Mouse (Mus musculus) MEL (cell line): ENCODE results near the gene Gm5868. TPM values are rescaled to one million over a fixed set of nuclear protein-coding genes. Genes with fewer than 3 reads are reported as not detected.
"Not testable (repeated sequence)": the region's sequence is repeated elsewhere in the genome, so short reads cannot be mapped to it uniquely, and the experiment has no call there.

Experiments used
- DNase-seq: peaks from one replicate; pipeline ENCODE4 v3.0.0; 2011; ENCODE audit warnings: low read depth, low spot score
- H3K27ac ChIP-seq: 2 replicates; pipeline ENCODE4 v1.5.1; 2012; ENCODE audit warnings: low read depth, mild to moderate bottlenecking, control low read depth, low read length, moderate library complexity; ENCODE audit not compliant: control insufficient read depth
- H3K27me3 ChIP-seq, 2 experiments: fragments of 150-350 bp in 1 of 2; sonication (generic) in 1 of 2; 2 replicates each; pipeline ENCODE4 v1.6.1; 2012; ENCODE audit warnings: low read length in 2 of 2, mild to moderate bottlenecking in 2 of 2, improper control_type of control experiment in 1 of 2, moderate library complexity in 1 of 2; ENCODE audit not compliant: insufficient read depth in 2 of 2, control insufficient read depth in 1 of 2
- H3K36me3 ChIP-seq, 2 experiments: 2 replicates each; pipeline ENCODE4 v1.6.1; 2012 to 2014; ENCODE audit warnings: low read length in 2 of 2, improper control_type of control experiment in 1 of 2, inconsistent platforms in 1 of 2, mild to moderate bottlenecking in 1 of 2; ENCODE audit not compliant: insufficient read depth in 2 of 2, control insufficient read depth in 1 of 2
- H3K4me1 ChIP-seq, 2 experiments: fragments of 150-350 bp in 1 of 2; sonication (generic) in 1 of 2; 2 replicates each; pipeline ENCODE4 v1.6.1; 2012; ENCODE audit warnings: low read length in 2 of 2, improper control_type of control experiment in 1 of 2, mild to moderate bottlenecking in 1 of 2; ENCODE audit not compliant: insufficient read depth in 2 of 2, control insufficient read depth in 1 of 2
- H3K4me3 ChIP-seq, 2 experiments: fragments of 150-350 bp in 1 of 2; sonication (generic) in 1 of 2; 2 replicates each; pipeline ENCODE4 v1.5.1; 2012; ENCODE audit warnings: low read depth in 2 of 2, low read length in 2 of 2, mild to moderate bottlenecking in 2 of 2, moderate library complexity in 2 of 2, control low read depth in 1 of 2, improper control_type of control experiment in 1 of 2; ENCODE audit not compliant: control insufficient read depth in 1 of 2, insufficient read depth in 1 of 2
- H3K79me2 ChIP-seq: 2 replicates; pipeline ENCODE4 v1.6.1; 2012; ENCODE audit warnings: mild to moderate bottlenecking, low read length, moderate library complexity; ENCODE audit not compliant: control insufficient read depth, poor library complexity, insufficient read depth
- H3K9ac ChIP-seq: 2 replicates; pipeline ENCODE4 v1.6.1; 2012; ENCODE audit warnings: low read depth, mild to moderate bottlenecking, control low read depth, low read length, moderate library complexity; ENCODE audit not compliant: control insufficient read depth, poor library complexity, severe bottlenecking
- H3K9me3 ChIP-seq: fragments of 150-350 bp; sonication (generic); replicated peaks from 2 replicates; pipeline ENCODE4 v1.6.1; 2012; ENCODE audit warnings: mild to moderate bottlenecking, low read length, improper control_type of control experiment, moderate library complexity; ENCODE audit not compliant: insufficient read depth
- EP300 ChIP-seq, 2 experiments: IDR thresholded peaks; 2 replicates each; pipeline ENCODE4 v1.6.1; 2011; ENCODE audit warnings: improper control_type of control experiment in 2 of 2, low read length in 2 of 2, low read depth in 1 of 2, mild to moderate bottlenecking in 1 of 2
- ETS1 ChIP-seq: IDR thresholded peaks from 2 replicates; pipeline ENCODE4 v1.6.1; 2012; ENCODE audit warnings: low read depth, mild to moderate bottlenecking, inconsistent platforms, low read length, improper control_type of control experiment, moderate library complexity
- GABPA ChIP-seq: IDR thresholded peaks from 2 replicates; pipeline ENCODE4 v1.6.1; 2012; ENCODE audit warnings: low read depth, mild to moderate bottlenecking, inconsistent platforms, low read length, improper control_type of control experiment, moderate library complexity
- GATA1 ChIP-seq: IDR thresholded peaks from 2 replicates; pipeline ENCODE4 v1.6.1; 2011; ENCODE audit warnings: low read depth, low read length, improper control_type of control experiment
- HCFC1 ChIP-seq: IDR thresholded peaks from 2 replicates; pipeline ENCODE4 v1.6.1; 2012; ENCODE audit warnings: low read depth, mild to moderate bottlenecking, inconsistent platforms, low read length, improper control_type of control experiment, moderate library complexity
- MAFK ChIP-seq: IDR thresholded peaks from 2 replicates; pipeline ENCODE4 v1.6.1; 2011; ENCODE audit warnings: low read depth, mild to moderate bottlenecking, low read length, improper control_type of control experiment, borderline replicate concordance
- MAX ChIP-seq: IDR thresholded peaks from 2 replicates; pipeline ENCODE4 v1.6.1; 2011; ENCODE audit warnings: low read length, improper control_type of control experiment
- MEF2A ChIP-seq: IDR thresholded peaks from 2 replicates; pipeline ENCODE4 v1.6.1; 2014; ENCODE audit warnings: low read depth, mild to moderate bottlenecking, inconsistent platforms, low read length, improper control_type of control experiment; ENCODE audit not compliant: poor library complexity, insufficient replicate concordance, severe bottlenecking; ENCODE audit errors: extremely low read depth
- MYB ChIP-seq: IDR thresholded peaks from 2 replicates; pipeline ENCODE4 v1.6.1; 2011; ENCODE audit warnings: mild to moderate bottlenecking, low read depth, low read length, improper control_type of control experiment
- NELFE ChIP-seq: IDR thresholded peaks from 2 replicates; pipeline ENCODE4 v1.6.1; 2011; ENCODE audit warnings: low read depth, low read length, improper control_type of control experiment
- NRF1 ChIP-seq: IDR thresholded peaks from 2 replicates; pipeline ENCODE4 v1.6.1; 2014; ENCODE audit warnings: low read depth, mild to moderate bottlenecking, inconsistent platforms, low read length, improper control_type of control experiment, moderate library complexity; ENCODE audit not compliant: poor library complexity, insufficient read depth, severe bottlenecking
- POLR2A ChIP-seq, 2 experiments: IDR thresholded peaks; 2 replicates each; pipeline ENCODE4 v1.6.1; 2011 to 2012; ENCODE audit warnings: low read length in 2 of 2, mild to moderate bottlenecking in 2 of 2, control low read depth in 1 of 2, improper control_type of control experiment in 1 of 2, low read depth in 1 of 2, moderate library complexity in 1 of 2; ENCODE audit not compliant: control insufficient read depth in 1 of 2, insufficient read depth in 1 of 2, poor library complexity in 1 of 2
- SIN3A ChIP-seq: IDR thresholded peaks from 2 replicates; pipeline ENCODE4 v1.6.1; 2012; ENCODE audit warnings: low read length, improper control_type of control experiment, inconsistent platforms
- TAL1 ChIP-seq: IDR thresholded peaks from 2 replicates; pipeline ENCODE4 v1.6.1; 2012; ENCODE audit warnings: mild to moderate bottlenecking, inconsistent platforms, low read length, moderate library complexity, mixed read lengths
- TCF12 ChIP-seq: IDR thresholded peaks from 2 replicates; pipeline ENCODE4 v1.6.1; 2014; ENCODE audit warnings: low read depth, mild to moderate bottlenecking, inconsistent platforms, low read length, improper control_type of control experiment, moderate library complexity
- USF1 ChIP-seq: IDR thresholded peaks from 2 replicates; pipeline ENCODE4 v1.6.1; 2014; ENCODE audit warnings: low read depth, mild to moderate bottlenecking, inconsistent platforms, low read length, improper control_type of control experiment, moderate library complexity
- ZKSCAN1 ChIP-seq: IDR thresholded peaks from 2 replicates; pipeline ENCODE4 v1.6.1; 2012; ENCODE audit warnings: low read depth, mild to moderate bottlenecking, inconsistent platforms, low read length, improper control_type of control experiment, moderate library complexity
- ZNF384 ChIP-seq: IDR thresholded peaks from 2 replicates; pipeline ENCODE4 v1.6.1; 2012; ENCODE audit warnings: low read depth, mild to moderate bottlenecking, inconsistent platforms, low read length, improper control_type of control experiment
- polyA plus RNA-seq, 2 experiments: library from polyadenylated mRNA; stranded (reverse) in 1 of 2; unstranded in 1 of 2; fragments of >175 nt in 1 of 2; fragments of >200 nt in 1 of 2; gene quantifications; 2 replicates each; pipeline versions ENCODE4 v1.2.1 to v1.2.4; 2012; ENCODE audit warnings: low replicate concordance in 2 of 2, low read depth in 1 of 2; ENCODE audit not compliant: insufficient read length in 2 of 2, insufficient read depth in 1 of 2, missing spikeins in 1 of 2
- total RNA-seq: library from RNA; depleted of rRNA; stranded (reverse); fragments of 300-350 nt; gene quantifications from 2 replicates; pipeline ENCODE4 v1.2.3, GENCODE M21; 2012

The Gm5868 gene
- total and polyA plus RNA-seq, 3 experiments = not detected

- no peak overlapping the region for H3K9ac ChIP-seq
- no peaks in the 10 kb centered on the region for H3K27me3 ChIP-seq
- H3K9me3 ChIP-seq = no peaks in the 10 kb centered on the region
- H3K79me2 ChIP-seq = no peaks in the 10 kb centered on the region
- H3K36me3 ChIP-seq = peaks cover 0 to 7% of the 10 kb centered on the region in 2 experiments; a peak in 2 of 4 replicates
- no peak overlapping the region for H3K27ac ChIP-seq
- no peak for DNase-seq
- TF ChIP-seq MEF2A (no peak), NRF1 (no peak), SIN3A (no peak), MAFK (no peak), MAX (no peak), USF1 (no peak), GABPA (no peak), POLR2A (IDR thresholded peaks at IDR 0.05; ENCODE audit: control insufficient read depth in 1 of 2, insufficient read depth in 1 of 2, low read depth in 1 of 2, low read length in 2 of 2, poor library complexity in 1 of 2) (no peak), TAL1 (no peak), TCF12 (no peak), NELFE (no peak), ZNF384 (no peak), HCFC1 (no peak), MYB (no peak), ZKSCAN1 (no peak), EP300 (IDR thresholded peaks at IDR 0.05; ENCODE audit: low read depth in 1 of 2, low read length in 2 of 2) (no peak)
- no peak overlapping the region for H3K4me3 ChIP-seq
- H3K4me1 ChIP-seq = peaks cover 0 to 6% of the 10 kb centered on the region in 2 experiments; a peak in 2 of 4 replicates
Measured at GRCm38 (mm10) chr5:72565621-72566020, 21.7 kb downstream of the Gm5868 start.

GRCm38 (mm10) chr5:72563183-72563582 is 24.2 kb downstream of the Gm5868 start:
- H3K9ac ChIP-seq, H3K4me3 ChIP-seq, H3K79me2 ChIP-seq, H3K27me3 ChIP-seq, H3K4me1 ChIP-seq: not testable (repeated sequence)
- DNase-seq = peak; percentile 47
- peak overlapping the region; percentile 20 for H3K27ac ChIP-seq
- H3K36me3 ChIP-seq = peaks cover 0 to 16% of the 10 kb centered on the region in 2 experiments; a peak in 2 of 4 replicates
- TF ChIP-seq TCF12 (peak; percentile 67), ETS1 (0 out of 2 replicates have a peak, but pooled peaks have one; percentile 24), TAL1 (peak; percentile 62), EP300 (IDR thresholded peaks at IDR 0.05; ENCODE audit: low read depth in 1 of 2, low read length in 2 of 2) (peak; percentile 36 to 72; a peak in 3 of 4 replicates), GATA1 (peak; percentile 53)
- TF ChIP-seq, all 39 proteins: peak for 5; not testable (repeated sequence) for 34
- not testable (repeated sequence) for H3K9me3 ChIP-seq
